Mouse (Mus musculus): ENCODE results near the gene Gm17571.

Gene Gm17571

GRCm38 (mm10) chr9:13455231-13455630 lies 8.7 kb upstream of the Gm17571 start:
- no peak for DNase-seq (ENCODE audit: low read depth, low spot score)

- peak; percentile 29 for DNase-seq (ENCODE audit: low read depth, low spot score)
These were observed 8.1 kb upstream of the Gm17571 start for GRCm38 (mm10) chr9:13454651-13455123.

- no peak for DNase-seq (ENCODE audit: low read depth, low spot score)
These were observed 2.2 kb upstream of the Gm17571 start for GRCm38 (mm10) chr9:13448716-13449115.

GRCm38 (mm10) chr9:13446236-13446635 lies 317 bp downstream of the Gm17571 start:
- no peak for DNase-seq (ENCODE audit: low read depth, low spot score)

GRCm38 (mm10) chr9:13443484-13444211 lies 2.9 kb downstream of the Gm17571 start:
- no peak for DNase-seq (ENCODE audit: low read depth, low spot score)

GRCm38 (mm10) chr9:13442012-13442735 lies 4.4 kb downstream of the Gm17571 start:
- peak; percentile 4 for DNase-seq (ENCODE audit: low read depth, low spot score)

GRCm38 (mm10) chr9:13440911-13441310 lies 5.6 kb downstream of the Gm17571 start:
- DNase-seq (ENCODE audit: low read depth, low spot score): no peak

- no peak for DNase-seq (ENCODE audit: low read depth, low spot score)
These were observed 13.0 kb downstream of the Gm17571 start for GRCm38 (mm10) chr9:13433501-13434090.

- DNase-seq (ENCODE audit: low read depth, low spot score): no peak
These were observed 14.9 kb downstream of the Gm17571 start for GRCm38 (mm10) chr9:13431646-13432045.

- DNase-seq (ENCODE audit: low read depth, low spot score): no peak
These were observed 15.8 kb downstream of the Gm17571 start for GRCm38 (mm10) chr9:13430744-13431143.

GRCm38 (mm10) chr9:13430302-13430701 lies 16.3 kb downstream of the Gm17571 start:
- no peak for DNase-seq (ENCODE audit: low read depth, low spot score)

GRCm38 (mm10) chr9:13429477-13430125 lies 17.0 kb downstream of the Gm17571 start:
- no peak for DNase-seq (ENCODE audit: low read depth, low spot score)

GRCm38 (mm10) chr9:13425031-13425940 lies 21.3 kb downstream of the Gm17571 start:
- DNase-seq (ENCODE audit: low read depth, low spot score): no peak

- no peak for DNase-seq (ENCODE audit: low read depth, low spot score)
These were observed 32.3 kb downstream of the Gm17571 start for GRCm38 (mm10) chr9:13414230-13414766.
